Mouse (Mus musculus): ENCODE measurements at regions not wholly inside any gene's neighbourhood (a gene's known extent, or its start where the extent isn't known, plus 50 kb on each side); places are given as distances from the start of the nearest gene placed in this dataset.

DNA sequence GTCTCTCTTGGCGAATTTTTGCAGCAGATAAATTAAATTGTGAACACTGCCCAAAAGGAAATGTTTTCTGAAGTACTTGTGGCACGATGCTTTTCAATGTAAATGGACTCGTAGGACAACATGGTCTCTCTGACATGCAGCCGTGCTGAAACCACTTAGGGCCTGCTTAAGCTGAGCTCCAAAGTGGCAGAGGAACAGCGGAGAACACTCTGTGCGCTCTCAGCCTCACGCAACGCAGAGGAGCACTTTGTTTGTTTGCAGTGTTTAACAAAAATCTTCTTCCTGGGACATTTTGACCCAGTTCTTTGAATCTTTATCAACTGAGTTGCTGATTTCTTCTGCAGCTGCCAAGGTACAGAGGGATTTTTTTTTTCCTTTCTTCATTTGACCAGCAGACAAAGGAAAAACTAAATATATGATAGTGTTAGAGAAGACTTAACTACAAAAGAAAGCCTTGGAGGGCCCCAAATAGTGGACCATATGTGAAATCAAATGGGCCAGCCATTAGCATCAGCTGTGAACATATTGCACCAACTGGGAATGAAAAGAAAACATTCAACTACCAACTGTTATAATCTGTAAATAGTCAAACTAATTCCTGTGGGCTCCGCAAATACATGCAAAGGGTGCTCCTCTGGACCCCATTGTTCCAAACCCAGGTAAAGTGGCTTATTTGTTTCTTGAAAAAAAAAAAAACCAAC is 639.5 kb downstream of the Rwdd3 start:
- Histone ChIP-seq H3K9me3 (replicated peaks; ENCODE audit: insufficient read depth, low read length) (no peaks in the 10 kb centered on the region), H3K79me2 (ENCODE audit: control insufficient read depth, insufficient read depth, low read length, poor library complexity) (no peaks in the 10 kb centered on the region), H3K4me3 (ENCODE audit: control insufficient read depth in 1 of 2, insufficient read depth in 1 of 2, low read depth in 2 of 2, low read length in 2 of 2) (no peak overlapping the region), H3K4me1 (ENCODE audit: control insufficient read depth in 1 of 2, insufficient read depth in 2 of 2, low read length in 2 of 2) (no peaks in the 10 kb centered on the region), H3K27ac (ENCODE audit: control insufficient read depth, low read depth, low read length) (no peak overlapping the region), H3K36me3 (ENCODE audit: control insufficient read depth in 1 of 2, insufficient read depth in 2 of 2, low read length in 2 of 2) (no peaks in the 10 kb centered on the region), H3K9ac (ENCODE audit: control insufficient read depth, low read depth, low read length, poor library complexity, severe bottlenecking) (no peak overlapping the region), H3K27me3 (ENCODE audit: control insufficient read depth in 1 of 2, insufficient read depth in 2 of 2, low read length in 2 of 2) (no peaks in the 10 kb centered on the region)
- DNase-seq (ENCODE audit: low read depth, low spot score): no peak
- no peak for TF ChIP-seq TAL1 (IDR thresholded peaks at IDR 0.05; ENCODE audit: low read length)
- TF ChIP-seq E2F4 (IDR thresholded peaks at IDR 0.05; ENCODE audit: borderline replicate concordance, low read depth, low read length): no peak
- TF ChIP-seq MAZ (IDR thresholded peaks at IDR 0.05; ENCODE audit: low read depth, low read length): no peak
- no peak for TF ChIP-seq MYB (IDR thresholded peaks at IDR 0.05; ENCODE audit: low read depth, low read length)
- no peak for TF ChIP-seq USF2 (IDR thresholded peaks at IDR 0.05; ENCODE audit: borderline replicate concordance in 1 of 2, insufficient read depth in 1 of 2, low read depth in 1 of 2, low read length in 2 of 2)

GRCm38 (mm10) chr3:120511651-120512050 is 659.8 kb downstream of the Rwdd3 start:
- Histone ChIP-seq H3K27ac (ENCODE audit: control insufficient read depth, low read depth, low read length) (no peak overlapping the region), H3K9me3 (replicated peaks; ENCODE audit: insufficient read depth, low read length) (no peaks in the 10 kb centered on the region), H3K4me1 (ENCODE audit: control insufficient read depth in 1 of 2, insufficient read depth in 2 of 2, low read length in 2 of 2) (no peaks in the 10 kb centered on the region), H3K9ac (ENCODE audit: control insufficient read depth, low read depth, low read length, poor library complexity, severe bottlenecking) (no peak overlapping the region), H3K4me3 (ENCODE audit: control insufficient read depth in 1 of 2, insufficient read depth in 1 of 2, low read depth in 2 of 2, low read length in 2 of 2) (no peak overlapping the region), H3K27me3 (ENCODE audit: control insufficient read depth in 1 of 2, insufficient read depth in 2 of 2, low read length in 2 of 2) (no peaks in the 10 kb centered on the region), H3K79me2 (ENCODE audit: control insufficient read depth, insufficient read depth, low read length, poor library complexity) (no peaks in the 10 kb centered on the region), H3K36me3 (ENCODE audit: control insufficient read depth in 1 of 2, insufficient read depth in 2 of 2, low read length in 2 of 2) (no peaks in the 10 kb centered on the region)
- no peak for DNase-seq (ENCODE audit: low read depth, low spot score)
- TF ChIP-seq CTCF (IDR thresholded peaks at IDR 0.05 in 2 of 3, conservative IDR thresholded peaks at IDR 0.05 in 1 of 3; ENCODE audit: control insufficient read depth in 1 of 3, insufficient read depth in 1 of 3, low read depth in 2 of 3, low read length in 3 of 3, poor library complexity in 1 of 3, severe bottlenecking in 1 of 3) (no peak), ZKSCAN1 (IDR thresholded peaks at IDR 0.05; ENCODE audit: low read depth, low read length) (no peak), RCOR1 (IDR thresholded peaks at IDR 0.05; ENCODE audit: low read depth, low read length) (no peak), MAZ (IDR thresholded peaks at IDR 0.05; ENCODE audit: low read depth, low read length) (no peak), USF1 (IDR thresholded peaks at IDR 0.05; ENCODE audit: low read depth, low read length) (no peak)

- Histone ChIP-seq H3K27ac (ENCODE audit: control insufficient read depth, low read depth, low read length) (no peak overlapping the region), H3K36me3 (ENCODE audit: control insufficient read depth in 1 of 2, insufficient read depth in 2 of 2, low read length in 2 of 2) (no peaks in the 10 kb centered on the region), H3K9me3 (replicated peaks; ENCODE audit: insufficient read depth, low read length) (no peaks in the 10 kb centered on the region), H3K79me2 (ENCODE audit: control insufficient read depth, insufficient read depth, low read length, poor library complexity) (no peaks in the 10 kb centered on the region), H3K4me3 (ENCODE audit: control insufficient read depth in 1 of 2, insufficient read depth in 1 of 2, low read depth in 2 of 2, low read length in 2 of 2) (no peak overlapping the region), H3K4me1 (ENCODE audit: control insufficient read depth in 1 of 2, insufficient read depth in 2 of 2, low read length in 2 of 2) (no peaks in the 10 kb centered on the region), H3K27me3 (ENCODE audit: control insufficient read depth in 1 of 2, insufficient read depth in 2 of 2, low read length in 2 of 2) (no peaks in the 10 kb centered on the region), H3K9ac (ENCODE audit: control insufficient read depth, low read depth, low read length, poor library complexity, severe bottlenecking) (no peak overlapping the region)
- no peak for DNase-seq (ENCODE audit: low read depth, low spot score)
- no peak for TF ChIP-seq KAT2A (conservative IDR thresholded peaks at IDR 0.05; ENCODE audit: low read depth, low read length)
- no peak for TF ChIP-seq JUND (IDR thresholded peaks at IDR 0.05; ENCODE audit: low read depth, low read length)
- no peak for TF ChIP-seq SMC3 (IDR thresholded peaks at IDR 0.05; ENCODE audit: low read depth, low read length)
- no peak for TF ChIP-seq RCOR1 (IDR thresholded peaks at IDR 0.05; ENCODE audit: low read depth, low read length)
- TF ChIP-seq TBP (IDR thresholded peaks at IDR 0.05; ENCODE audit: low read depth, low read length): no peak
- no peak for TF ChIP-seq GATA1 (IDR thresholded peaks at IDR 0.05; ENCODE audit: low read depth, low read length)
- TF ChIP-seq CHD1 (IDR thresholded peaks at IDR 0.05; ENCODE audit: low read depth, low read length): no peak
- no peak for TF ChIP-seq HCFC1 (IDR thresholded peaks at IDR 0.05; ENCODE audit: low read depth, low read length)
- TF ChIP-seq E2F4 (IDR thresholded peaks at IDR 0.05; ENCODE audit: borderline replicate concordance, low read depth, low read length): no peak
- no peak for TF ChIP-seq EP300 (IDR thresholded peaks at IDR 0.05; ENCODE audit: low read depth in 1 of 2, low read length in 2 of 2)
- TF ChIP-seq ELF1 (IDR thresholded peaks at IDR 0.05; ENCODE audit: low read depth, low read length): no peak
- no peak for TF ChIP-seq MAFK (IDR thresholded peaks at IDR 0.05; ENCODE audit: borderline replicate concordance, low read depth, low read length)
- TF ChIP-seq RAD21 (IDR thresholded peaks at IDR 0.05; ENCODE audit: low read depth, low read length): no peak
Observed at GRCm38 (mm10) chr3:120498937-120499336, 672.6 kb downstream of the Rwdd3 start.

All from MEL (cell line).